Mouse (Mus musculus) inflammation-experienced regulatory T-cells (primary cell): Measurements from ENCODE around the gene Syt16. TPM values are rescaled to one million over a fixed set of nuclear protein-coding genes. Genes with fewer than 3 reads are reported as not detected.

Source experiments
- polyA plus RNA-seq, 2 experiments: library from polyadenylated mRNA; unstranded; fragments of 100-300 nt; shearing (Covaris generic); gene quantifications; one replicate each; pipeline ENCODE4 v1.2.1; 2017

Syt16 gene
- under 1 TPM in 1 of 2 experiments, not detected in 1; 0.11 TPM for polyA plus RNA-seq

DNA sequence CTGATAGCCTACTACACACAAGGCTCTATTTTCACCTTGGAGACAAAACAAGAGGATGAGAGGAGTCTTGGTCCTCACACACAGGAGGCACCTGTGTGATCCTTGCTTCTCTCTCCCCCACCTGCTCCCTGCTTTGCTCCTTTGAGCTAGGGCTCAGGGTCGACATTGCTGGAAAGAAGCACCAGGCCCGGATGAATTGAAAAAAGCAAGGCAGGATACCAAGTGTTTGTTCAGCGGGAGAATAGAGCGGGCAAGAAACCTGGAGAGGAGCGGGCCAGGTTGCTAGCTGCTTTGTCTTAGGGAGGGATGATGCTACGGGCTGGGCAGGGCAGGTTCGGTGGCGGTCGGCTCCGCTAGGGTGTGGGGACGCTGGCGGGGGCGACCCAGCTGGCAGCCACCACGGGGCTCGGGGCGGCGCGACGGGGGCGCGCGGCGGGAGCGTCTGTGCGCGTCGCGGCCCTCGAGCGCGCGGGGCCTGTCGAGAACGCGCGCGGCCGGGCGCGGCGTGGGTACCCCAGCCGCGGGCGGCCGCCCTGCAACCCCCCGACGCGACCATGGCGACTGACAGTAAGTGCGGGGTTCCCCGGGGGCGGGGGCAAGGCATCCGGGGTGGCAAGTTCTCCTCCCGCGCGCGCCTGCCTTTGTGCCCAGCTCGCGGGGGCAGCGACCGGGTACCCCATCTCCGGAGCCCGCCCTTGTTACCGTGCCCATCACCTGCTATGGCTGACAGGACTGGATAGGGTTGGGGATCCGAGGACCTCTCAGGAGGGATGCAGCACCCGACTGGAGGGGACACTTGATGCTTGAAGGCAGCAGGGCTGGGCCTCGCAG, at the start of gene Syt16:
Syt16 (plus strand) TSS at position 365 of the 831 bp plus-strand sequence.

GRCm38 (mm10) chr12:73964291-73965281, 32.9 kb upstream of the Syt16 start, which contains the start of gene Snapc1:
Gene Snapc1 (plus strand): TSS chr12:73964481.

GRCm38 (mm10) chr12:74316344-74316973, 319.0 kb downstream of the Syt16 start, which contains the start of gene Gm11042:
Gene Gm11042 (minus strand): TSS chr12:74316394.

Other genes starting within 250 kb of the Syt16 start
- gene Hif1a, start 96.3 kb upstream of the Syt16 start, polyA plus RNA-seq, result 100 to 1,000 TPM; 138 to 231 TPM
- gene Gm49321, start 60.0 kb upstream of the Syt16 start, polyA plus RNA-seq, result 10 to 100 TPM; 24.2 to 26.0 TPM
- gene Snapc1, start 33.2 kb upstream of the Syt16 start, polyA plus RNA-seq, result 10 to 100 TPM; 31.3 to 40.9 TPM